Mouse (Mus musculus) stomach, embryonic 14.5 days (tissue): Measurements from ENCODE around the gene Maml3. TPM values are rescaled to one million over a fixed set of nuclear protein-coding genes. Genes with fewer than 3 reads are reported as not detected.

ENCODE experiments used
- ATAC-seq: fragments of 200-750 bp; cut with Nextera tagmentation; 2 replicates; pipeline ENCODE4 v1.8.0; 2017; ENCODE audit warnings: low read depth, moderate TSS enrichment; ENCODE audit not compliant: insufficient number of reproducible peaks, insufficient read depth, low FRiP score
- H3K27ac ChIP-seq: fragments of 300-500 bp; sonication (generic); 2 replicates; pipeline ENCODE4 v1.5.1; 2014; ENCODE audit warnings: mild to moderate bottlenecking, low read length, moderate library complexity, mixed read lengths
- H3K27me3 ChIP-seq: fragments of 300-500 bp; sonication (generic); 2 replicates; pipeline ENCODE4 v1.6.1; 2014; ENCODE audit warnings: low read length, control low read depth, mixed read lengths; ENCODE audit not compliant: control insufficient read depth, insufficient read depth
- H3K36me3 ChIP-seq: fragments of 300-500 bp; sonication (generic); 2 replicates; pipeline ENCODE4 v1.6.1; 2014; ENCODE audit warnings: mild to moderate bottlenecking, control low read depth, low read length, moderate library complexity, mixed read lengths; ENCODE audit not compliant: control insufficient read depth, insufficient read depth
- H3K4me1 ChIP-seq: fragments of 300-500 bp; sonication (generic); 2 replicates; pipeline ENCODE4 v1.6.1; 2014; ENCODE audit warnings: low read length, control low read depth, mixed read lengths; ENCODE audit not compliant: control insufficient read depth, insufficient read depth
- H3K4me2 ChIP-seq: fragments of 300-500 bp; sonication (generic); replicated peaks from 2 replicates; pipeline ENCODE4 v1.6.1; 2014; ENCODE audit warnings: low read depth, low read length, control low read depth
- H3K4me3 ChIP-seq: fragments of 300-500 bp; sonication (generic); 2 replicates; pipeline ENCODE4 v1.5.1; 2014; ENCODE audit warnings: low read depth, low read length, control low read depth
- H3K9ac ChIP-seq: fragments of 300-500 bp; sonication (generic); replicated peaks from 2 replicates; pipeline ENCODE4 v1.6.1; 2014; ENCODE audit warnings: low read depth, mild to moderate bottlenecking, control low read depth, low read length, moderate library complexity, mixed read lengths
- H3K9me3 ChIP-seq: fragments of 300-500 bp; sonication (generic); 2 replicates; pipeline ENCODE4 v1.6.1; 2016; ENCODE audit warnings: low read depth, low read length, control low read depth; ENCODE audit not compliant: control insufficient read depth
- WGBS: fragments of 180-500 bp; shearing (Covaris S2); extraction: QIAGEN DNeasy Blood & Tissue Kit; methylation state at CpG from one replicate; pipeline ENCODE4 v1.1.7; 2014; 5-methylcytosine and 5-hydroxymethylcytosine counted together
- polyA plus RNA-seq: library from polyadenylated mRNA; unstranded; fragments of >200 nt; fragmentation: Nextera tagmentation; extraction: Ambion mirVana; gene quantifications from 2 replicates; pipeline ENCODE4 v1.2.1, GENCODE M21; 2014

The Maml3 gene
- polyA plus RNA-seq, 1 experiment from 2014 or later: 9.3 TPM

DNA sequence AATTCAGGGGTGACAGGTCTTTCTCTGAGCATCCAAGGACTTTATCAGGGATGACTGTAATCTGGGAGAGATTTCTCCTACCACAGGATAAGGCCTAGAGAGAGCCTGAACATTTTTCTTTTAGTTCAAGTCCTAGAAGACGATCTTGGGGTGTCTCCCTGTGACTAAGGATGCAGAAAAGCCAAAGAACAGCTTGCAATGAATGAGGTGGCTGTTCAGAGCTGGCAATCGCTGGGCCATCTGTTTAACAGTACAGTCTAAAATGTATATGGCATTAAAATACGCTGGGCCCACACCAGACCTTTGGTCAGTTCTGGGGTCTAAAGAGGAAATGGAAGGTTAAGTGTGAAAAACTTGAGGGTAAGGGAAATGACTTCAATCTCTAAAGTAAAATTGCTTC lies 377.4 kb downstream of the Maml3 start:
- no peak overlapping the region for H3K9ac ChIP-seq
- ATAC-seq: no peak
- WGBS: 68% methylated on average over 3 of the region's 3 CpGs
- no peaks in the 10 kb centered on the region for H3K36me3 ChIP-seq
- no peaks in the 10 kb centered on the region for H3K27me3 ChIP-seq
- no peaks in the 10 kb centered on the region for H3K9me3 ChIP-seq
- H3K4me3 ChIP-seq: no peak overlapping the region
- peaks cover 4% of the 10 kb centered on the region; the same call in 1 of the 2 replicates for H3K4me1 ChIP-seq
- no peak overlapping the region for H3K27ac ChIP-seq
- no peak overlapping the region for H3K4me2 ChIP-seq

DNA sequence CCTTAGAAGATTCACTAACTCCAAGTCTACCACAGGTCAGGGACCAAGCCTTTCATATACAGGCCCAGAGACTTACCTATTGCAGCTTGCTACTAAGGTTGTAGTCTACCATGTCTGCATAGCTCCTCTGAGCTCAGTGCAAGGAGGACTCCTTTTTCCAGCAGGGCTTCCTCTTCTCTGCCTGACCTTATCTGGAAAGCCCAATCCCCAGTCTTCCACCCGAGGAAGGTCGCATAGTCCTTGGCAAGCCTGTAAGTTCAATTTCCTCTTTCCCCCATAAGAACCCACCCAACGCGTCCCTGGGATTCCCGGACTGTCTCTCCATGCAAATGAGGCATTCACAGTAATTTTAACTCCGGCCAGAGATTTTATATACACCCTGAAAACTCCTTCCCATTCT lies 378.6 kb downstream of the Maml3 start:
- Histone ChIP-seq H3K4me2 (no peak overlapping the region), H3K27ac (no peak overlapping the region)
- 81% methylated on average over 6 of the region's 6 CpGs for WGBS

DNA sequence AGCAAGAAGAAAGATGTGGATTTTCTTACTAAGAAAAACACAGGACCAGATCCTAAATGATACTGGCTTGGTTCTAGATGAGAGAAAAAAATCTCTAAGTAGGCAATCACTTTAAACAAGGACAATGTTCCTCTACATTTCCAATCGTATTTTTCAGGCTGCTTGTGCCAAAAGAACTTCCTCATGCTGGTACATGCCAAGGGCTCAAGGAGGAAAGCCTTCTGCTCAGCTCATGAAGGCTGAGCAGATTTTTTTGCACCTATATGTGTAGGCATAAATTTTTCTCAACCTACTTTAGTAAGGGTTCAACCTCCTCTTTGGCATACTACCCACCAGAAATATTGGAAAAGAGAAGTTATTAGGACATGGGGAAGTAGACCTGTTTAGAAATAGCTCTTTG lies 384.9 kb downstream of the Maml3 start:
- no peak overlapping the region for H3K4me2 ChIP-seq
- H3K9me3 ChIP-seq: no peaks in the 10 kb centered on the region
- no peak for ATAC-seq
- H3K4me1 ChIP-seq: no peaks in the 10 kb centered on the region
- no peak overlapping the region for H3K27ac ChIP-seq
- H3K36me3 ChIP-seq: no peaks in the 10 kb centered on the region
- no peaks in the 10 kb centered on the region for H3K27me3 ChIP-seq
- no peak overlapping the region for H3K9ac ChIP-seq
- H3K4me3 ChIP-seq: no peak overlapping the region
- 56% methylated on average over 1 of the region's 1 CpGs for WGBS

More for the DNA sequence above, 378.6 kb downstream of the Maml3 start:
- no peaks in the 10 kb centered on the region for H3K36me3 ChIP-seq
- no peak overlapping the region for H3K9ac ChIP-seq
- no peaks in the 10 kb centered on the region for H3K9me3 ChIP-seq
- no peak overlapping the region for H3K4me3 ChIP-seq
- ATAC-seq: no peak
- H3K27me3 ChIP-seq: no peaks in the 10 kb centered on the region
- peaks cover 4% of the 10 kb centered on the region; the same call in 1 of the 2 replicates for H3K4me1 ChIP-seq

DNA sequence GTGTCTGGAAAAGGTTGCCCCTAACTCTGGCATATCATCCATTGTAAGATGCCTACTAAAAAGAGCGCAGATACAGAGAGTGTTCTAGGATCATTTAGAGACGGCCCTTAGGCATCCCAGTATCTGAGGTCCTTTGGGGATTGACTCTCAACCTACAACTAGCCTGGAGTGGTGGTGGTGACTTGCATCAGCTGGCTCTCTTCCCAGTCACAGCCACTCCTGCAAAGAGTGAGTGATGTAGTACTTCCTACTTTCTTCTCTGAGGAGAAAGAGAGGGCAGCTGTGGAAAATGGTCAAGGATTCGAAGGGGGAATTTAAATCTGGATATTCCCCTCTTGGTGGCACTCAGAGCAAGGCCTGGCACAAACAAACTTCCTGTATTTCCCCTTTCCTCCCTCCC lies 385.5 kb downstream of the Maml3 start:
- H3K9ac ChIP-seq: no peak overlapping the region

DNA sequence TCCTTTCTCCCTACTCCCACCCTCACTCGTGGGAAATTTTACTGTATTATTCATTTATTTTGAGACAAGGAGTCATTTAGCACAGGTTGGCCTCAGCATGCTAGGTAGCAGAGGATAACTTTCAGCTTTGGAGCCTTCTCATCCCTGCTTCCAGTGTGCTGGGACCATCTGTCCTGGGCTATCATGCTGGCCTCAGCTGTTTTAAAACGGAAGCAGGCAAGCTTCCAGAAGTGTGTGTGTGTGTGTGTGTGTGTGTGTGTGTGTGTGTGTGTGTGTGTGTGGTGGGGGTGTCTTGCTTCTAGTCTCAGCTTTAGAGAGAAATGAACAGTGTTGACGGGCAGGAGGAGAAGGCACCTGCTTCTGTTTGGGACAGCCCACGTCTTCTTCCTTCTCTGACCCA lies 387.0 kb downstream of the Maml3 start:
- no peaks in the 10 kb centered on the region for H3K9me3 ChIP-seq
- H3K27ac ChIP-seq: no peak overlapping the region
- WGBS: 66% methylated on average over 4 of the region's 4 CpGs
- H3K27me3 ChIP-seq: no peaks in the 10 kb centered on the region
- no peak for ATAC-seq
- H3K4me3 ChIP-seq: no peak overlapping the region
- no peak overlapping the region for H3K4me2 ChIP-seq
- H3K4me1 ChIP-seq: 0 out of 2 replicates have a peak, but pooled peaks cover 6% of the 10 kb centered on the region
- H3K9ac ChIP-seq: no peak overlapping the region
- no peaks in the 10 kb centered on the region for H3K36me3 ChIP-seq

More for the DNA sequence above, 385.5 kb downstream of the Maml3 start:
- no peaks in the 10 kb centered on the region for H3K36me3 ChIP-seq
- H3K9me3 ChIP-seq: no peaks in the 10 kb centered on the region
- no peaks in the 10 kb centered on the region for H3K4me1 ChIP-seq
- H3K4me3 ChIP-seq: no peak overlapping the region
- no peak overlapping the region for H3K27ac ChIP-seq
- no peak overlapping the region for H3K4me2 ChIP-seq
- no peak for ATAC-seq
- H3K27me3 ChIP-seq: no peaks in the 10 kb centered on the region
- WGBS: 76% methylated on average over 3 of the region's 3 CpGs

DNA sequence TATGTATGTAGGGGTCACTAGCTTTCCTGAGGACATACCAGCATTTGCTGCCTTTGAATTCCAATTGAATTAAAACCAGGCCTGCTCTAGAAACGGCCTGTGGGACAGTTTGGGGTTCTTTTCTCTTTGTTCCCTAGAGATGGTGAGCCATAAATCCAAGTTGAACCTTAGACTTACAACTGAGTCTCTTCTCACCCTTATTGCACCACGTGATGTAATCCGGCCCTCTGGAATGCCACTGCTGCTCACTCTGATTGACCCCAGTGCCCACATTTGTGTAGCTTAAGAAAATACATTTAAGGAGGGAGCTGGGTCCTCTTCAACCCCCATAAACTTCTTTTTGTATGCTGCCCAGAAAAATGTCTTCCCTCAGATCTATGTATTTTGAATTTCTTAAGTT lies 387.4 kb downstream of the Maml3 start:
- ATAC-seq: no peak
- 41% methylated on average over 3 of the region's 3 CpGs for whole genome bisulfite sequencing
- H3K4me2 ChIP-seq: no peak overlapping the region

DNA sequence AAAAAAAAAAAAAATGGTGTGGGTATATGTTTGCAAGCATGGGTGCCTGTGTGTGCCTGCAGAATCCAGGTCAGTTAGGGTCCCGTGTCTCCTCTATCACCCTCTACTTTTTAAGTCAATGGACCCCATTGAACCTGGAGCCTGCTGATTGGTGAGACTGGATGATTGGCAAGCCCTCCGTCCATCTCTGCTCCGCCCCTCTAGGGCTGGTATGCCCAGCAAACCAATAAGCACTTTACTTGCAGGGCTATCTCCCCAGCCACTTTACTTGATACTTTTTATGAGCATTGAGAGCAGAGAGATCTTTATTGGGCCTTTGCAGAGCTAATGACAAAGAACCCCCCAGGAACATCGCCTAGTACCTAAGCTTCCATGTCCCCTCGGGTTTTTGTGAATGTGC lies 390.4 kb downstream of the Maml3 start:
- H3K9ac ChIP-seq: no peak overlapping the region
- no peaks in the 10 kb centered on the region for H3K27me3 ChIP-seq
- H3K4me2 ChIP-seq: no peak overlapping the region
- H3K27ac ChIP-seq: no peak overlapping the region
- 88% methylated on average over 5 of the region's 5 CpGs for WGBS
- no peaks in the 10 kb centered on the region for H3K36me3 ChIP-seq
- 0 out of 2 replicates have a peak, but pooled peaks cover 6% of the 10 kb centered on the region for H3K4me1 ChIP-seq
- H3K4me3 ChIP-seq: no peak overlapping the region
- no peak for ATAC-seq
- H3K9me3 ChIP-seq: no peaks in the 10 kb centered on the region

More for the DNA sequence above, 387.4 kb downstream of the Maml3 start:
- H3K4me1 ChIP-seq: 0 out of 2 replicates have a peak, but pooled peaks cover 6% of the 10 kb centered on the region
- no peak overlapping the region for H3K9ac ChIP-seq
- no peaks in the 10 kb centered on the region for H3K36me3 ChIP-seq
- H3K4me3 ChIP-seq: no peak overlapping the region
- H3K27me3 ChIP-seq: no peaks in the 10 kb centered on the region
- no peaks in the 10 kb centered on the region for H3K9me3 ChIP-seq
- H3K27ac ChIP-seq: no peak overlapping the region

DNA sequence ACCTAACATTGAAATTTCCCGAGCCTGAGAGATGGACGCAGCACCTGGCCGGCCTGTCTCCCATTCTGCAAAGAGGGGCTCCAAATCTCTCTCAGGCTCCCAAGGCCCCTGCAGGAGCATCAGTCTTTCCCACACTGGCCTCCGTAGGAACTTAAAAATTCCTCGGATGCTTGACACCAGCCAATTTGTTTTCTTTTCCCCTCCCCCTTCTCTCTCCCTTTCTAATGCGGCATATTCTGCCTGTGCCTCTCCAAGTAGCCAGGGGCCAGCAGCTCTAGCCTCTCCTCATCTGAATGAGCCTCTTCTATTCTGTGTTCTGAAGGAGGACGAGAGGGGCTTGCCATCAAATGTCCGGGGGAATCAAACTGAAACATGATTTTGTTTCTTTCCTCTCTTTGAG lies 391.6 kb downstream of the Maml3 start:
- WGBS: 18% methylated on average over 8 of the region's 8 CpGs
- H3K27ac ChIP-seq: no peak overlapping the region

DNA sequence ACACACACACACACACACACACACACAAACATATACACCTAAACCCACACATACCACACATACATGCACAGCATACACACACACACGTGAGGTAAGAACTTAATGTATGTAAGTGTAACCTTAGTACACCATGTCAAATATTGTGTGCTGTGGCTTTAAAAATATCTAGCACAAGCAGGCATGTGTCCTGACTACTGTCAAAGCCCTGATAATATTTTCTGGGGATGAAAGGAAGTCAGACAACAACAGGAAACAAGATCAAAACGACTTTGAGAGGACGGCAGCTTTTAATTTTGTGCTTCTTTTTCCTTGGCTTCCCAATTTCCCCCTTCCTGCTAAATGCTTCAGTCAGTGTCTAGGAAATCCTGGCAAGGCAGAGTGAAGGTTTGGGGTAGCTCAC lies 392.5 kb downstream of the Maml3 start:
- H3K9ac ChIP-seq: no peak overlapping the region
- 27% methylated on average over 3 of the region's 3 CpGs for WGBS

More for the DNA sequence above, 391.6 kb downstream of the Maml3 start:
- Histone ChIP-seq H3K9me3 (no peaks in the 10 kb centered on the region), H3K9ac (no peak overlapping the region), H3K4me2 (no peak overlapping the region), H3K36me3 (no peaks in the 10 kb centered on the region), H3K4me1 (peaks cover 11% of the 10 kb centered on the region; the same call in 1 of the 2 replicates), H3K4me3 (no peak overlapping the region), H3K27me3 (no peaks in the 10 kb centered on the region)
- no peak for ATAC-seq

More for the DNA sequence above, 392.5 kb downstream of the Maml3 start:
- ATAC-seq: no peak
- no peak overlapping the region for H3K4me2 ChIP-seq
- no peaks in the 10 kb centered on the region for H3K27me3 ChIP-seq
- H3K9me3 ChIP-seq: no peaks in the 10 kb centered on the region
- peaks cover 14% of the 10 kb centered on the region; the same call in 1 of the 2 replicates for H3K4me1 ChIP-seq
- no peak overlapping the region for H3K27ac ChIP-seq
- H3K4me3 ChIP-seq: no peak overlapping the region
- no peaks in the 10 kb centered on the region for H3K36me3 ChIP-seq
